Mouse (Mus musculus) ES-E14 (cell line): ENCODE data around the gene Prkch.

Experiments
- CHD2 ChIP-seq: IDR thresholded peaks from 2 replicates; pipeline ENCODE4 v1.6.1; 2014; ENCODE audit warnings: mild to moderate bottlenecking, low read depth, low read length, inconsistent platforms
- HCFC1 ChIP-seq: IDR thresholded peaks from 2 replicates; pipeline ENCODE4 v1.6.1; 2012; ENCODE audit warnings: low read length, inconsistent platforms, borderline replicate concordance; ENCODE audit not compliant: insufficient read depth
- MAFK ChIP-seq: IDR thresholded peaks from 2 replicates; pipeline ENCODE4 v1.6.1; 2014; ENCODE audit warnings: mild to moderate bottlenecking, low read depth, low read length, inconsistent platforms; ENCODE audit not compliant: insufficient read depth
- ZC3H11A ChIP-seq: IDR thresholded peaks from 2 replicates; pipeline ENCODE4 v1.6.1; 2012; ENCODE audit warnings: low read depth, mild to moderate bottlenecking, inconsistent platforms, low read length, borderline replicate concordance
- ZNF384 ChIP-seq: IDR thresholded peaks from 2 replicates; pipeline ENCODE4 v1.6.1; 2012; ENCODE audit warnings: low read depth, low read length, inconsistent platforms

DNA sequence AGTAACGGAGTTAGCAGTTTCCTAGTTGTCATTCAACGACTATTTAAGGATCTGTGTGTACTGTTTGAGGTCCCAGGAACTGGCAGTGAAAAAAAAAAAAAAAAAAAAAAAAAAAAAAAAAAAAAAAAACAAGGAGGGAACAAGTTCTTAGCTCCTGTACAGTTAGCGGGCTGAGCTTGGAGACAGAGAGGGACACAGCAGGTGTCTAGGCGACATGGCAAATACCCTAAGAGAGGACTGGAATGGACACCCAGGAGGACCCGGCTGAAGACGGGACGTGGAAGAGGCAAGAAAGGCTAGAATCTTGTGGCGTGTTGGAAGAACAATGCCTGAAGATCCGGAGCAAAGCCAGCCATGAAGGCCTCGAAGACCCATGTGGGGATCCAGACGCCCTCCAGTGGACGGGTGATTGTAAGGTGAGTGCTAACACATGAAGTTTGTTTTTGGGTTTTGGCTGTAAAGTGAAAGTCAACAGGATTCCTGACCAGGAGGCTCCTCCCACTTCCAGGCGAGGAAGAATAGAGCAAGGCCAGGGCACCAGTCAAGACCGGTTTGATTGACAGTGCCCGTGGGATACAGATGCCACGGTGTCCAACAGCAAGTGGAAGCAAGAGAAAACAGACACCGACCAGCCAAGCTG, 47.0 kb upstream of the Prkch start:
- TF ChIP-seq MAFK: no peak
- TF ChIP-seq CHD2: no peak
- TF ChIP-seq ZNF384: peak; percentile 78
- no peak for TF ChIP-seq HCFC1
- TF ChIP-seq ZC3H11A: no peak
